Mouse (Mus musculus): ENCODE measurements around the gene Uba5.

- TF ChIP-seq CTCF (IDR thresholded peaks at IDR 0.05; ENCODE audit: low read depth) (peak; percentile 63), EP300 (IDR thresholded peaks at IDR 0.05; ENCODE audit: low read depth) (no peak)
These were observed 60.0 kb downstream of the Uba5 start for GRCm38 (mm10) chr9:104002913-104003330.

Measured in liver, embryonic 14.5 days (tissue).